Mouse (Mus musculus): ENCODE measurements around the gene Lamb2.

Gene Lamb2

DNA sequence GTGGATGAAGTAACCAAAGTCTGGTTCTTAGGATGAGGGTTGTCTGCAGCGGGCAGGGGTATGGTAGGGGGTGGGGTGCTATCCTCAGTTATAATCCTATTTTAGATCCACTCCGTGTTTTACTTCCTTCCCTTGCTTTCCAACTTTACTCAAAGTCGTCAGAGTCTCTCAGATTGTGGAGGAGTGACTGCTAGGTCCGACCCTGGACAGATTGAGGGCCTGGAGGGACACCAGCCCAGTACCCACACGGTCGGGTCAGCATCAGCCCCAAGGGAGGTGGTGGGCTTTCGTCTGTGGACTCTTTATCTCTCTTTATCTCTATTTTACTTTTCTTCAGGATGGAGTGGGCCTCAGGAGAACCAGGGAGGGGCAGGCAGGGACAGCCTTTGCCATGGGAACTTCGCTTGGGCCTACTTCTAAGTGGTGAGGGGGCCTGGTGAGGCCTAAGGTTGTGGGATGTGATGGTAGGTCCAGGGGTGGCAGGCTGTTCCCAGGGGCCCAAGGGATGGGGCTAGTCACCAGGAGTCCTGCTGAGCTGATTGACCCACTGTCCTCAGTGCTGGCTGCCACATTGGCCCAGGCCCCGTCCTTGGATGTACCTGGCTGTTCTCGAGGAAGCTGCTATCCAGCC is at the start of gene Lamb2:
Gene Lamb2, plus strand, starts transcription at position 16 of the 631 bp plus-strand sequence.
- peak; percentile 93 for DNase-seq (ENCODE audit: low spot score)

DNA sequence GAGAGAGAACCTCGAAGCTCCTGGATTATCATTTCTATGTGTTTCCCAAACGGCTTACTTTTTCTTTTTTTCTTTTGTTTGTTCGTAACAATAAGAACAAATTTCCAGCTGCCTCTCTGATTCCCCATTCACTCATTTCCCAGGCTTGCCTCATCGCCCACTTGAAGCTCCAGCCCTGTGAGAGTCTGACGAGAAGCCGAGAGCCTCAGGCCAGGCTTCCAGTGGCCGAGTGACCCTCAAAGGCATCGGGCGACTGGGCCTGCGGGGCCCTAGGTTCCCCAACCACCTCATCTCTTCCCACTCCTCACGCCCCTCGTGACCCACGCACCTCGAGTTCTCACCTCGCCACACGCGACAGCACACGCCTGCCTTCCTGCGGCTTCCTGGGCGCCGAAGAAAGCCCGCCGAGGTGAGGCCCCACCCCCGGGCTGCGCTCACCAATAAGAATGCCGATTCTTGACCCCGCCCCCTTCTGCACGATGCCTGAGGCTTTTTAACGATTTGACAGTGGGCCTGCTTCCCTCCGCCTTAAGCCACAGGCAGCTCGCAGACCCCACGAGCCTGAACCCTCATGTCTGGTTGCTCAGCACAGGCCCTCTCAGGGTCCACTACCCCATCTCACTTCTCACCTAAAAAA is 48.0 kb upstream of the Lamb2 start:
- DNase-seq (ENCODE audit: low spot score) = peak; percentile 59

DNA sequence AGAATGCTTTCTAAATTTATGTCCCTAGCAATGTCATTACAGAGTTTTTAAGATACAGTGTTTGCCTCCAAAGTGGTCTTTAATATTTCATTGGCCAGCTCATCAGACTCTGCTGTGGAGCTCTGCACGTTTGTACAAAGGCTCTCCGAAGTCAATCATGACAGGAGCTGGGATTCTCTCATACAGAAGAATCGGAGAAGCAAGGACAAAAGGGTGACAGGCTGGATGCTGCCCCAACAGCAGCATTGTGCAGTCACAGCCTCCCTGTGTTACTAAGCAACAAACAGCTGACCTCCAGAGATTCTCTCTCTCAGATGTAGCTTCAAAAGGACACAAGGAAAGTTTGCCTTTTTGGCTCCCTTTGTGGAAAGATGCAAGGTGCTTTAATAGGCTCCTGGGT is 43.4 kb upstream of the Lamb2 start, which contains the start of gene BC048562:
Gene BC048562, plus strand, starts transcription at position 301 of the 400 bp plus-strand sequence.
- DNase-seq (ENCODE audit: low spot score) = no peak

DNA sequence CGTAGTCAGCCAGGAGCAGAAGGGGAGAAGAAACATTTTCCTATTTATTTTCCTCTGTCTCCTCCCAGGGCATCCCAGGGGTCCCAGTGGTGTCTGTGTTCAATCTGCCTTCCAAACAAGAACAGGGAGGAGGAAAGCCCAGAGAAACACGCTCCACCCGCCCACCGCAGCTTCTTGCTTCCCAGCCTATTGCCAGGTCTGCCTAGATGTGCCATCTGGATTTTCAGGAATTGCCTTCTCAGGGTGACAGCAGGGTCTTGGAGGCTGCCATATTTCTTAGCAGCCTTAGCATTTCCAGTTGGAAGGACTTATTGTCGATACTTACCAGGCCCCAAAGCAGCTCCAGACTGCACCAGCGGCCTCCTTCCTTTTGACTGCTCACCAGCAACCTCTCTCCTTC is 40.4 kb upstream of the Lamb2 start:
- DNase-seq (ENCODE audit: low spot score) = no peak

GRCm38 (mm10) chr9:108440485-108440884 is 39.1 kb upstream of the Lamb2 start:
- no peak for DNase-seq (ENCODE audit: low spot score)

GRCm38 (mm10) chr9:108441236-108441919 is 38.2 kb upstream of the Lamb2 start:
- DNase-seq (ENCODE audit: low spot score) = no peak

DNA sequence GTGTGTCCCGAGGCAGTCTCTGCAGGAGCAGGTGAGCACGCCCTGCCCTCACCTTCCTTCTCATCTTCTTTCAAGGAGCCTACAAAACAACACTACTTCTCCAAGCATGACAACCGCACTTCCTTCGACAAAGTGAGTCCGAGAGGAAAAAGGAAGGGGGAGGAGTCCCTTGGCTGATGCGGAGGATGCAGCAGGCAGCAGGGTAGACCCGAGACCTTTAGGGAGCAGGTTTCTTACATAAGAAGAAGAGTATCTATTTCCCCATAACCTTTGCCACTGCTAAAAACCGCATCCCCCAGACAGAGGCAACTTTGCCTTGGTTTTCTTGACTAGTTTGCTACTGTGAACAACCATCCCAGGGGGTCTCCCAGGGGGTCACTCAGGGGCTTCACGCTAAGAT is 34.4 kb upstream of the Lamb2 start:
- no peak for DNase-seq (ENCODE audit: low spot score)

DNA sequence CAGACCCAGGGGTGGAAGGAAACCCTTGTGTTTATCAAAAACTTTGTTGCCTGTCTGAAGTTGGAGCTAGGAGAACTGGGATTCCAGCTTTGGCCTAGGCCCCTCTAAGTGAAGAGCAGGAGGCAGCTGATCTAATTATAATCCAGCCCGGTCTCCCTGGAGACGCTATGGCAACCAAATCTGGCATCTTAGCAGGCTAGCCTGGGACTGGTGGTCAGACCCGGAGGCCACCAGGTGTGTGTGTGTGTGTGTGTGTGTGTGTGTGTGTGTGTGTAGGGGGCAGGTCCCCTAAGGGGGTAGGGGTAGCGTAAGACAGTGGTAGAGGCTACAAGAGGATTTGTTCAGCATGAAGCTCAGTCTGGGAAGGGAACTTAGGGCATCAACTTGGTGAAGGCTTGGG is 29.7 kb upstream of the Lamb2 start:
- DNase-seq (ENCODE audit: low spot score) = peak; percentile 84

GRCm38 (mm10) chr9:108450292-108451169 is 29.0 kb upstream of the Lamb2 start:
- peak; percentile 33 for DNase-seq (ENCODE audit: low spot score)

DNA sequence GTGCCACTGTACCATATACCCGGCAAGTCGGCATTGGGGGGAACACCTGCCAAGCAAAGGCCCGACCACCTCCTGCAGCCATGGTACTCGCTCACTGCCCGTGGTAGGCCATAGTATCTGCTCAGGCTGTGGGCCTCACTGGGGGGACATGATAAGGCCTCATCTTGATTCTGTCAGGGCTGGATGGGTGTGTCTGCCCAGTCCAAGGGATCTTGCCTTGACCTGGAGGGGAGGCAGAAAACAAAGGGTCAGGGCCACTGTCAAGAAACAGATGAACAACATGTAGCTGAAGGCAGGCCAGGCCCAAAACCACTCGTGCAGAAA is 28.4 kb upstream of the Lamb2 start:
- no peak for DNase-seq (ENCODE audit: low spot score)

DNA sequence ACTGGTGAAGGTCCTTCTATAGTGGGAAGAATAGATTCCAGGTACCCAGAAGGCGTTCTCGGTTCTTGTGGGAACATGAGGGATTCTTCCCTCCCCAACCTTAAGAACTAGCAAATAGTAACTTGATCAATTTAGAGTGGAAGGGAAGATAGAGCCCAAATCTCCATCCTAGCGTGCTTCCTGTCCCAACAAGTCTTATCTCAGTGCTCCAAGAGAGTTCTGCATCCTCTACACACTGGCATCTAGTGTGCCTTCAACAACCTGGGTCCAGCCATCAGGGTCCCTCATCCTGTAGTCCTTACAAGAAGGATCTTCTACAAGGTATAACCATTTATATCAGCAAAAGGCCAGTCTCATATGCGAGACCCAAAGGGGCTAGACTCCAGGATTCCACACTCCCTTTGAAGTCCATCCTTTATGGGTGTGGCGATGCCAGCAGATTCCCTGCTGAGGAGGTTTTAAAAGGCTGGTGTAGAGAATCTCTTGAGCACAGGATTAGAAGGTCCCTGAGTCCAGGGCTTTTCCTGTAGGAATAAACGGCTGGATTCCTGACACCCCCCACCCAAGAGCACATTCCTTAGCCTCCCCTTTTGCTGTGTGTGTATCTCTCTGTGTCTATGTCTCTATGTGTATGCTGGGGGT is 27.9 kb upstream of the Lamb2 start:
- no peak for DNase-seq (ENCODE audit: low spot score)

- DNase-seq (ENCODE audit: low spot score) = peak; percentile 92
Observed at GRCm38 (mm10) chr9:108452291-108452906, 27.1 kb upstream of the Lamb2 start.

GRCm38 (mm10) chr9:108452911-108453310 is 26.6 kb upstream of the Lamb2 start:
- DNase-seq (ENCODE audit: low spot score) = no peak

DNA sequence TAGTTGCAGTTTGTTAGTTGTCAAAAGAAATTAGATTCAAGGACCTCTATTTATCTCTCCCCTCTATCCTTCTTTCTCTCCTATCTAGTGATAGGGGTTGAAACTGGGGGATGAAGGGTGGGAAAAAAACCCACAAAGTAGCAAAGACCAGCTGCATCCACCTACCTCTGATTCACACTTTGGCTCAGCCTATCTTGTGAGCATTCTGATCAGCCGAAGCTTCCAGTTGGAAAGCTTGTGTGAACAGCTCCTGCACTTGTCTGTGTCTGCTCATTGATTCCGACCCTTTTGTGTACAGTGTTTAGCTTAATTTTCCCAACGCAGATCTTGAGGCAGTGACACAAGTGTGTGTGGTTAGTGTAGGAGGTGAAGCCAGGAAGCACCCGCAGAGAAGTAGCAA is 26.1 kb upstream of the Lamb2 start:
- DNase-seq (ENCODE audit: low spot score) = no peak

GRCm38 (mm10) chr9:108454429-108454828 is 25.1 kb upstream of the Lamb2 start:
- no peak for DNase-seq (ENCODE audit: low spot score)

DNA sequence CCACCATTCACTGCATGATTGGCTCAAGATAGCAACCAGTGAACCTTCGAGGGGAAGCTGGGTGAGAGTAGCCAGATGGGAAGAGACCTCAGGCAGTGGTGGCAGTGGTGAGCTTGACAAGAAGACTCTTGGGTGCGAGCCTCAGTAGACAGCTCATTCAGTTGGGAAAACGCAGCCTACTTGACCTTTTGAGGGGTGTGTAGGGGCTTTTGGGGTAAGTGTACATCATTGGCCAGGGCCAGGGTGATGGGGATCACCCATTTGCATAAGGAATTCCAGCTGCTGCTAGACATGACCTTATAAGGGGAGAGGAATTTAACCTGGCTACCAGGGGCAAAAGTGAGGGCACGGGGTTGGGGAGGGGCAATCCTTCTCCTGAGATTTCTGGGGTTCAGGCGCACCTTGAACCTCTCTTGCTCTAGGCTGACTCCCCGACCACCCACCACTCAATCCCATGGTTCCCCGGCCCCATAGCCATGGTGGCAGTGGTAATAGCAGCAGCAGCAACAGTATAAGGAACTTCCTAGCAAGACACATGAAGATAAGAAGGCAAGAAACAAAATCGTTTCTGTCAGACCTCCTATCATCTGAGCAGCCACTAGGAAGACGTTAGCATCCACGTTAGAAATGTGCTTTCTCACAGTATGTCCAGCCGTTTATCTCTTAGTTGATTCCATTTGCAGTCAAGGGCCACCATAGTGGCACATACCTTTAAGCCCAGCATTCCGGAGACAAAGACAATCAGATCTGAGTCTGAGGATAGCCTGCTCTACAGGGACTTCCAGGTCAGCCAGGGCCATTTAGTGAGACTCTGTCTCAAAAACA is 23.6 kb upstream of the Lamb2 start:
- DNase-seq (ENCODE audit: low spot score) = no peak

DNA sequence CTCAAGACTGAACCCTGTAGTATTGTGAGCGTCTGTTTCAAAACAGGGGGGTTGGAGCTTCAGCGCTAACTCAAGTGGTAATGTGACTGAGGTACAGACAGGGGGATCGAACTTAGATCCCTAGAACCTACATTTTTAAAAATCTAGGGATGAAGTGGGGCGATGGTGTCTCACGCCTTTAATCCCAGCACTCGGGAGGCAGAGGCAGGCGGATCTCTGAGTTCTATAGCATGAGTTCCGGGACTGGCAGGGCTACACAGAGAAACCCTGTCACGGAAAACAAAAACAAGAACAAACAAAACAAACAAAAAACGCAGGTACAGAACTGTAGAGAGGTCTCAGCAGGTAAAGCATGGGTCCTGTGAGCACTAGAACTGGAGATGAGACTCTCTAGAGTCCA is 22.6 kb upstream of the Lamb2 start:
- DNase-seq (ENCODE audit: low spot score) = no peak

DNA sequence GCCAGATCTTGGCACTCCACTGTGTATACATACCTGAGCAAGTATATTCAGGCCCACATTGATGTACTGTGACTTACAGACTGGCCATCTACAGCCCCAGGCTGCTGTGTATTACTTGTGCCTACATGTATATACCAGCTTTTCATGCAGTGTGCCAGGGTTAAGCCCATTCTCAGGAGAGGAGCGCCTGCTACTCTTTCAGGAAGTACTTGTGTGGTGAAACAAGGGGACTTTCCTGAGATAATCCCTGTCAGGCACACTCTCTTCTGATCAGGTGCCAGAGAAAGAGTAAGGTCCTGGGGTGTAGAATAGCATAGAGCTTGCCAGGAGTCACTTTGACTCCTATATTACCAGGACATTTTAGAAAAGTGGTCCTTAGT is 19.6 kb upstream of the Lamb2 start:
- DNase-seq (ENCODE audit: low spot score) = no peak

GRCm38 (mm10) chr9:108460319-108461178 is 19.0 kb upstream of the Lamb2 start, which contains the start of gene Ccdc71:
TSS of gene Ccdc71 (plus strand) at chr9:108460527.
- peak; percentile 91 for DNase-seq (ENCODE audit: low spot score)

GRCm38 (mm10) chr9:108461181-108461631 is 18.3 kb upstream of the Lamb2 start, which contains the start of gene Klhdc8b:
TSS of gene Klhdc8b (minus strand) at chr9:108461581.
- no peak for DNase-seq (ENCODE audit: low spot score)

Measured in embryo, embryonic 10 days (tissue).